Mouse (Mus musculus): ENCODE data around the gene Cntn1.

- no peak for TF ChIP-seq CTCF (IDR thresholded peaks at IDR 0.05; ENCODE audit: extremely low read depth, insufficient read depth, low read length)
- no peak for TF ChIP-seq POLR2A (IDR thresholded peaks at IDR 0.05; ENCODE audit: extremely low read depth, insufficient read depth, low read length)
These were observed 313.6 kb downstream of the Cntn1 start for GRCm38 (mm10) chr15:92364592-92364991.
